Mouse (Mus musculus) CD8-positive naive resting alpha-beta T cell, adult 2 months (primary cell): Measurements from ENCODE around the gene Olfr920.

ENCODE experiments used
- DNase-seq, 2 experiments: peaks; one replicate each; pipeline ENCODE4 v3.0.0; 2022; ENCODE audit warnings: low read depth in 2 of 2, low spot score in 2 of 2

Gene Olfr920

GRCm38 (mm10) chr9:38751999-38752398 is at the start of gene Olfr920:
Gene Olfr920, plus strand, starts transcription at chr9:38752299.
- DNase-seq, result no peak

GRCm38 (mm10) chr9:38718102-38718501 is 34.0 kb upstream of the Olfr920 start, which contains the start of gene Vwa5a:
Gene Vwa5a, plus strand, starts transcription at chr9:38718268.
- no peak for DNase-seq

- DNase-seq, result no peak
These were observed 33.1 kb upstream of the Olfr920 start for GRCm38 (mm10) chr9:38718927-38719441.

- no peak for DNase-seq
These were observed 28.1 kb upstream of the Olfr920 start for GRCm38 (mm10) chr9:38724044-38724443.

GRCm38 (mm10) chr9:38728218-38728617 is 23.9 kb upstream of the Olfr920 start:
- DNase-seq, result no peak

- DNase-seq, result no peak
These were observed 10.7 kb upstream of the Olfr920 start for GRCm38 (mm10) chr9:38741408-38741807.

GRCm38 (mm10) chr9:38744619-38745315 is 7.3 kb upstream of the Olfr920 start:
- no peak for DNase-seq

- no peak for DNase-seq
These were observed 20.7 kb downstream of the Olfr920 start, which contains the start of gene Olfr921 for GRCm38 (mm10) chr9:38772768-38773167. Gene Olfr921, plus strand, starts transcription at chr9:38773068.

GRCm38 (mm10) chr9:38792689-38793088 is 40.6 kb downstream of the Olfr920 start:
- DNase-seq, result no peak

- DNase-seq, result no peak
These were observed 53.6 kb downstream of the Olfr920 start for GRCm38 (mm10) chr9:38805696-38806095.
